Mouse (Mus musculus) skeletal muscle tissue, adult 2 months (tissue): ENCODE data around the gene Ccpg1.

Experiments
- DNase-seq: peaks from one replicate; pipeline ENCODE4 v3.0.0-alpha.2; 2012; ENCODE audit warnings: low read depth, low spot score

Gene Ccpg1

GRCm38 (mm10) chr9:72985250-72986220 is at the start of gene Ccpg1, which contains the start of gene Ccpg1os:
TSS of gene Ccpg1 (plus strand) at chr9:72985429.
TSS of gene Ccpg1os (minus strand) at chr9:72985382.
- peak; percentile 96 for DNase-seq

DNA sequence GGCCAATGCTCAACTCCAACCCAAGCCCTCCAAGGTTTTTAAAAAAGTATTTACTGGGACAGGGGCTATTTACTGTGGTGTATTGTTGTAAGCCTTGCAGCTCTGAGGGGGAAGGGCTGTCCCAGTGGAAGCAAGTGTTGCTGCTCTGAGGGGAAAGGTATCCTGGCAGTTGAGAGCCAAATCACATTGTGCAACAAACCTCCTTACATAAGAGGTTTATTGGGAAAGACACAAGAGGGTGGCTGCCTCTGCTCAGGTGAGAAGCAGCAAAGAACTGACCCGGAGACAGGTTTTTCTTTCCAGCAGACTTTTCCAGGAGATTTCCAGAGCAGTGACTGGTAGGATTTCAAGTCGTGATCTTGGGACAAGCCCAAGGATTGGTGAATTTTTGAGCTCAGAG is 48.9 kb upstream of the Ccpg1 start:
- DNase-seq = no peak

- no peak for DNase-seq
These were observed 41.8 kb upstream of the Ccpg1 start for GRCm38 (mm10) chr9:72943424-72943823.

DNA sequence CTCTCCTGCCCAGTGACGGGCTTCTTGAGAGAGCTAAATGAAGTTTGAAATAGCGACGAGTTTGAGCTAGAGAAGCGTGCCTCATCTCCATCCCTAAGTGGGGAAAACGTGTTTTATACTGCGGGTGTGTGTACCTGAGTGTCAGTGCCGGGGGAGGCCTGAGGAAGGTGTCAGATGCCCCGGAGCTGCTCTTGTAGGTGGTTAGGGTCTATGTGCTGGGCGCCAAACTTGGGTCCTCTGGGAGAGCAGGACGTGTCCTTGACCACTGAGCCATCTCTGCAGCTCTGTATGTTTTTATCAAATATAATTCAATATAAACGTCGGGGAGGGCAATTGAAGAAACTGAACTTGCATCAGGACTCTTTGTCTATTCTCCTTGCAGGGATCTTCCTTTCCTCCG is 40.9 kb upstream of the Ccpg1 start:
- no peak for DNase-seq

GRCm38 (mm10) chr9:72947010-72947409 is 38.2 kb upstream of the Ccpg1 start:
- DNase-seq = no peak

- no peak for DNase-seq
These were observed 35.7 kb upstream of the Ccpg1 start for GRCm38 (mm10) chr9:72949572-72949971.

GRCm38 (mm10) chr9:72954746-72955145 is 30.5 kb upstream of the Ccpg1 start:
- DNase-seq = no peak

GRCm38 (mm10) chr9:72955546-72955945 is 29.7 kb upstream of the Ccpg1 start:
- no peak for DNase-seq

GRCm38 (mm10) chr9:72958521-72959450 is 26.4 kb upstream of the Ccpg1 start, which contains the start of the genes Dyx1c1 and Gm44503:
TSS of gene Dyx1c1 (plus strand) at chr9:72958785.
TSS of gene Gm44503 (plus strand) at chr9:72958852.
- DNase-seq = peak; percentile 62

GRCm38 (mm10) chr9:72961346-72961745 is 23.9 kb upstream of the Ccpg1 start:
- DNase-seq = no peak

GRCm38 (mm10) chr9:72961959-72962358 is 23.3 kb upstream of the Ccpg1 start:
- no peak for DNase-seq

DNA sequence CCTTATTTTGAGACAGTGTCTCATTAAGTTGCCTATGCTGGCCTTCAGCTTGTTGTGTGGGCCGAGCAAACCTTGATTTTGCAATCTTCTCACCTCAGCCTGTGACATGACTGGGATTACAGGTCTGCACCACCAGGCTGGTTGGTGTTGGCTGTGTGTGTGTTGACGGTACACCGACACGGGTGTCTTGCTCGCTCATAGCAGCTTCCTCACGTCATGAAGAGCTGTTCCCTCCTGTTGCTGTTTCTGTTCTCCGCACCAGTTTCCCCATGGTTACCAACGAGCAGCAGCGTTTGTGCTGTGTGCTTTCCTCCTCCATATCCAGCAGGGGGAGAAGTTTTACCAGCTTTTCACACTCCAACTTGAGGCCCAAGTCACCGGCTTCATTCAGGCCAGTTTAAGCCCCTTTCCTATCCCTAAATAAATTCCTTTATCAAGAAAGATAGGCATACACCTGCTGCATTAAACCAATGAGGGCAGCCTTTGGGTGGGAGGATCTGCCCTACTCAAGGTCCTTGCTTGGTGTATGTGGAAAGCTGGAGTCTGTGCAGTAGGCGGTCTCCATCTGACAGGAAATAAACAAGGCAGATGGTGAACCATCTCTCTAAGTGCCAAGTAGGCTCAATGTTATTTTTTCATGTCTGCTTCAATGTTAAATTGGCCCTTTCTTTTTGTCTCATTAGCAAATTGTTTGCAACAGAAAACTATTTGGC is 16.7 kb upstream of the Ccpg1 start:
- peak; percentile 23 for DNase-seq

GRCm38 (mm10) chr9:72969874-72970273 is 15.4 kb upstream of the Ccpg1 start:
- no peak for DNase-seq

GRCm38 (mm10) chr9:72972435-72972834 is 12.8 kb upstream of the Ccpg1 start:
- no peak for DNase-seq

GRCm38 (mm10) chr9:72972984-72973383 is 12.2 kb upstream of the Ccpg1 start:
- no peak for DNase-seq

- no peak for DNase-seq
These were observed 10.5 kb upstream of the Ccpg1 start for GRCm38 (mm10) chr9:72974734-72975133.

DNA sequence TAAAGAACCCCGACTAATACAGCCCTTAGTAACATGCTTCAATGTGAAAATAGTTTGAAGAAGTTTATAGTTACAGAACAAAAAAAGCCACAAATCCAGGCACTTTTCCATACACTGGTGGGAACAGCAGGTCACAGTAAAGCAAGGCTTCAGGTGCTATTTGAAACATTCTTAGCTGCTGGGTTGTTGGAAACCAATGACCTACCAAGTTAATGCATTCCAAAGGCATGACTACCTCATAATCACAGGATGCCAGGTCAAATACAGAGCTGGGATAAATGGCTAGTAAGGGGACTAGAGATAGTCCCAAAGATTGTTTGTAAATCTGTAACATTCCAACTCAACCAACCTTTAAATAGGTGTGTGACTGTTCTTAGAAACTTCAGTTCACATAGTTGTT is 10.0 kb upstream of the Ccpg1 start:
- no peak for DNase-seq

DNA sequence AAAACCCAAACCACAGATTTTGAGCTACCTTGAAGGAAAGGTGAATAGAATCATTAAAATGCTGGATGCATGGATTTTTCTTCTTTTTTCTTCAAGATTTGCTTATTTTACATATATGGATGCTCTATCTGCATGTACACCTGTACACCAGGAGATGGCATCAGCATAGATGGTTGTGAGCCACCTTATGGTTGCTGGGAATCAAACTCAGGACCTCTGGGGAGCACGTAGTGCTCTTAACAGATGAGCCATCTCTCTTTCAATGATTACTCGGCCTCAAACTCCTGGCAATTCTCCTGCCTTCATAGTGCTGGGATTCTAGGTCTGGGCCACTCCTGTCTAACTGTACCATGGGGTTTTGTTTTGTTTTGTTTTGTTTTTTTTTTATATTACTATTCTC is 2.2 kb upstream of the Ccpg1 start:
- DNase-seq = no peak

- DNase-seq = no peak
These were observed 2.5 kb downstream of the Ccpg1 start for GRCm38 (mm10) chr9:72987703-72988102.

DNA sequence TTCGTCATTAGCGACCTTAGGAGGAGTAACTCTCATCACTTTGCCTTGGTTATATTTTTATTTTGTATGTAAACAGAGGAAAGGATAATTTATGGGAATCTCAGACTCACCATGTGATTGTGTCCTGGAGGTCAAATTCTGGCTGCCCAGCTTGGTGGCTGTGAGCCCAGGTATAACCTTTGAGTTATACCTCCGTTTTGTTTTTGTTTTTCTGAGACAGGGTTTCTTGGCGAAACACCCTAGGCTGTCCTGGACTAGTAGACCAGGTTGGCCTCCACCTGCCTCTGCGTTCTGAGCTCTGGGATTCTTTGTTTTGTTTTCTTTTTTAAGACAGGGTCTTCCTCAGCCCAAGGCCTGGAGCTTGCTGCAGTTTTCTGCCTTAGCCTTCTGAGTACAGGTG is 3.5 kb downstream of the Ccpg1 start:
- DNase-seq = no peak

GRCm38 (mm10) chr9:72991420-72991819 is 6.2 kb downstream of the Ccpg1 start:
- no peak for DNase-seq
